Mouse (Mus musculus) midbrain, embryonic 11.5 days (tissue): ENCODE data around the gene Tlr9. TPM values are rescaled to one million over a fixed set of nuclear protein-coding genes. Genes with fewer than 3 reads are reported as not detected.

Experiments used
- ATAC-seq: fragments of 200-750 bp; cut with Nextera tagmentation; 2 replicates; pipeline ENCODE4 v1.8.0; 2017; ENCODE audit warnings: moderate TSS enrichment, moderate library complexity; ENCODE audit not compliant: low FRiP score
- DNase-seq: peaks from one replicate; pipeline ENCODE4 v3.0.0; 2015; ENCODE audit warnings: low spot score; ENCODE audit errors: missing footprints
- H3K27ac ChIP-seq: fragments of 300-500 bp; sonication (generic); 2 replicates; pipeline ENCODE4 v1.5.1; 2014; ENCODE audit warnings: low read depth, low read length
- H3K27me3 ChIP-seq: fragments of 300-500 bp; sonication (generic); 2 replicates; pipeline ENCODE4 v1.6.1; 2014; ENCODE audit warnings: mild to moderate bottlenecking, low read length, moderate library complexity, mixed read lengths; ENCODE audit not compliant: control insufficient read depth, insufficient read depth
- H3K36me3 ChIP-seq: fragments of 300-500 bp; sonication (generic); 2 replicates; pipeline ENCODE4 v1.6.1; 2014; ENCODE audit warnings: mild to moderate bottlenecking, low read length, moderate library complexity, mixed read lengths; ENCODE audit not compliant: control insufficient read depth, insufficient read depth
- H3K4me1 ChIP-seq: fragments of 300-500 bp; sonication (generic); 2 replicates; pipeline ENCODE4 v1.6.1; 2014; ENCODE audit warnings: low read length; ENCODE audit not compliant: control insufficient read depth, insufficient read depth
- H3K4me2 ChIP-seq: fragments of 300-500 bp; sonication (generic); 2 replicates; pipeline ENCODE4 v1.6.1; 2014; ENCODE audit warnings: mild to moderate bottlenecking, moderate library complexity
- H3K4me3 ChIP-seq: fragments of 300-500 bp; sonication (generic); 2 replicates; pipeline ENCODE4 v1.5.1; 2014; ENCODE audit warnings: low read depth, low read length
- H3K9ac ChIP-seq: fragments of 300-500 bp; sonication (generic); 2 replicates; pipeline ENCODE4 v1.6.1; 2014; ENCODE audit warnings: low read length
- H3K9me3 ChIP-seq: fragments of 300-500 bp; sonication (generic); 2 replicates; pipeline ENCODE4 v1.6.1; 2016; ENCODE audit warnings: low read length; ENCODE audit not compliant: control insufficient read depth
- WGBS: fragments of 180-500 bp; shearing (Covaris S2); extraction: QIAGEN DNeasy Blood & Tissue Kit; methylation state at CpG from one replicate; pipeline ENCODE4 v1.1.7; 2014; 5-methylcytosine and 5-hydroxymethylcytosine counted together
- polyA plus RNA-seq: library from polyadenylated mRNA; unstranded; fragments of >200 nt; fragmentation: Nextera tagmentation; extraction: Ambion mirVana; gene quantifications from 2 replicates; pipeline ENCODE4 v1.2.1, GENCODE M21; 2014

The Tlr9 gene
- polyA plus RNA-seq, 1 experiment from 2014 or later: not detected

DNA sequence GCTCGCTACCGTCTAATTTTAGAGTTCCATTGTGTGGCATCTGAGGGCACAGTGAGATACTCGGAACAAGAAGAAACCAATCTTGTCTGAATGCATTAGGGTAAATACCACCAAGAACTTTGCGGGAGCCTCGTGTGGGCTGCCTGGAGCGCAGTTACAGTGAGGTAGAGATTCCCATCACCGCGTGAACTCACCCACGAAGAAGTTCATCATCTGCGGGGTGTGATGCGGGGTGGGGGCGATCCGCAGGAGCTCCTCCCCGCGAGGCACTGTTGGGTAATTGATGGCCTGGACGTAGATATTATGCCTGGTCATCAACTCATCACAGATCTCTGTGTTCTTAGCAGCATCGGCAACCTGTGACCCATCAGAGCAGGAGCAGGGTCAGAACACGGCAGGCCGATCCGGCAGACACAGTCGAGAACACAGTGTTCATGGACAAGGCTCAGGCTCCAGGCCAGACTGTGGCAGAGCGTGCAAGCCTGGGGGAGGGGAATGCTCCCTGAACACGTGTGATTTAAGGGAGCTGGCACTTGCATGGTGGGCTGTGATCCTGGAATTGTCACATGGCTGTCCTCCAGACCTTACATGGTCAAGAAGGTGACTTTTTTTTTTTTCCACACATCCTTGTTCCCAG lies 12.9 kb downstream of the Tlr9 start:
- no peak overlapping the region for H3K4me2 ChIP-seq
- no peaks in the 10 kb centered on the region for H3K4me1 ChIP-seq
- peaks cover 24% of the 10 kb centered on the region for H3K36me3 ChIP-seq
- H3K9ac ChIP-seq: no peak overlapping the region
- DNase-seq: no peak
- H3K27me3 ChIP-seq: no peaks in the 10 kb centered on the region
- H3K9me3 ChIP-seq: no peaks in the 10 kb centered on the region
- no peak overlapping the region for H3K27ac ChIP-seq
- no peak overlapping the region for H3K4me3 ChIP-seq
- 93% methylated on average over 23 of the region's 23 CpGs for WGBS
- ATAC-seq: no peak

DNA sequence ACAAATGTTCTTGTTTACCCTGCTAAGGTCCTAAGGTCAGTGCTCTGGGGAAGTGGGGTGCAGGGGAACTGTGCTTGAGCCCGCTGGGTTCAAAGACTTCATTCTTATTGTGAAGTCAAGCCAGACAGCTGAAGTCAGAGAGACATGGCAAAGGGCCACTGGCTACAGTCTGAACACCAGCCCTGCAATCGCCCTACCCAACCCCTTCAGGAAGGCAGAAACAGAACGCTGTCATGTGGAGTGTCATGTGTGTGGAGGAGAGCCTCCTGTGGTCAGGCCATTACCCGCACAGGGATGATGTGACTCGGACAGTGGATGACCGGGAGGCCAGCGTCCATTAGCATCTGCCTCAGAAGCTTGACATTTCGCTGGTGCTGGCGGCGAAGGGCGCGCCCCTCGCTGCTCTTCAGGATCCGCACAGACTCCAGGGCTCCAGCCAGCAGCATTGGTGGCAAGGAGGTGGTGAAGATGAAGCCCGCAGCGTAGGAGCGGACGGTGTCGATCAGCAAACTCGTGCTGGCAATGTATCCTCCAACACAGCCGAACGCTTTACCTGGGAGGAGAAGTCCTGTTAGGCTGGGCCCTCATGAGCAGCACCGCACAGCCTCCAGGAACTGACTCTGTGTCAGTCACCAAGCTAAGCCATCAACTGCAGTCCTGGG lies 13.9 kb downstream of the Tlr9 start:
- Histone ChIP-seq H3K27ac (no peak overlapping the region), H3K27me3 (no peaks in the 10 kb centered on the region), H3K4me3 (no peak overlapping the region), H3K9me3 (no peaks in the 10 kb centered on the region), H3K36me3 (peaks cover 24% of the 10 kb centered on the region), H3K4me1 (no peaks in the 10 kb centered on the region), H3K9ac (no peak overlapping the region), H3K4me2 (no peak overlapping the region)
- DNase-seq: no peak
- 92% methylated on average over 23 of the region's 23 CpGs for WGBS
- ATAC-seq: no peak

GRCm38 (mm10) chr9:106236818-106237211 lies 14.4 kb downstream of the Tlr9 start:
- Histone ChIP-seq H3K4me3 (no peak overlapping the region), H3K9me3 (no peaks in the 10 kb centered on the region), H3K27ac (no peak overlapping the region), H3K9ac (no peak overlapping the region), H3K36me3 (peaks cover 28% of the 10 kb centered on the region), H3K4me2 (no peak overlapping the region), H3K27me3 (no peaks in the 10 kb centered on the region), H3K4me1 (no peaks in the 10 kb centered on the region)
- WGBS: 58% methylated on average over 3 of the region's 3 CpGs
- no peak for DNase-seq
- no peak for ATAC-seq

DNA sequence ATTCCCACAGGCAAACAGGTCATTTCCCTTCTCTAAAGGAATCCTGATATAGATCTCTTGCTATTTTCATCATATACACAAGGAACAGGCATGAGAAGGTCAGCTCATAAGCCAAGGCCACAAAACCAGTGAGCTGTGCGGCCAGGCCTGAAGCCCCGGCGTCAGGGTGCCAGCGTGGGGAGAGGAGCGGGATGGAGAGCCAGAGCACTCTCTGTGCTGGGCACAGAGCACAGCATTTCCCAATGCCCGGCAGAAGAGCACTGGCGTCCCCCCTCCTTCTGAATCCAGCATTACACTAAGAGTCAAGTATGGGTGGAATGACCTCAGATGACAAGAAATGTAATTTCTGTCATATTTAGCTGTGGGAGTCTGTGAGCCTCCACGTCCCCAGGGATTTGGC lies 15.0 kb downstream of the Tlr9 start:
- Histone ChIP-seq H3K36me3 (peaks cover 28% of the 10 kb centered on the region), H3K4me3 (no peak overlapping the region)
- WGBS: 90% methylated on average over 8 of the region's 8 CpGs

GRCm38 (mm10) chr9:106237878-106238277 lies 15.5 kb downstream of the Tlr9 start:
- no peak for DNase-seq
- no peak overlapping the region for H3K27ac ChIP-seq
- H3K36me3 ChIP-seq: peaks cover 28% of the 10 kb centered on the region
- no peaks in the 10 kb centered on the region for H3K9me3 ChIP-seq
- H3K27me3 ChIP-seq: no peaks in the 10 kb centered on the region
- H3K9ac ChIP-seq: no peak overlapping the region
- no peak overlapping the region for H3K4me2 ChIP-seq
- WGBS: 95% methylated on average over 10 of the region's 10 CpGs
- H3K4me1 ChIP-seq: no peaks in the 10 kb centered on the region
- ATAC-seq: no peak
- H3K4me3 ChIP-seq: no peak overlapping the region

More for the DNA sequence above, 15.0 kb downstream of the Tlr9 start:
- Histone ChIP-seq H3K4me1 (no peaks in the 10 kb centered on the region), H3K9ac (no peak overlapping the region), H3K9me3 (no peaks in the 10 kb centered on the region), H3K4me2 (no peak overlapping the region), H3K27ac (no peak overlapping the region), H3K27me3 (no peaks in the 10 kb centered on the region)
- ATAC-seq (no peak), DNase-seq (no peak)

DNA sequence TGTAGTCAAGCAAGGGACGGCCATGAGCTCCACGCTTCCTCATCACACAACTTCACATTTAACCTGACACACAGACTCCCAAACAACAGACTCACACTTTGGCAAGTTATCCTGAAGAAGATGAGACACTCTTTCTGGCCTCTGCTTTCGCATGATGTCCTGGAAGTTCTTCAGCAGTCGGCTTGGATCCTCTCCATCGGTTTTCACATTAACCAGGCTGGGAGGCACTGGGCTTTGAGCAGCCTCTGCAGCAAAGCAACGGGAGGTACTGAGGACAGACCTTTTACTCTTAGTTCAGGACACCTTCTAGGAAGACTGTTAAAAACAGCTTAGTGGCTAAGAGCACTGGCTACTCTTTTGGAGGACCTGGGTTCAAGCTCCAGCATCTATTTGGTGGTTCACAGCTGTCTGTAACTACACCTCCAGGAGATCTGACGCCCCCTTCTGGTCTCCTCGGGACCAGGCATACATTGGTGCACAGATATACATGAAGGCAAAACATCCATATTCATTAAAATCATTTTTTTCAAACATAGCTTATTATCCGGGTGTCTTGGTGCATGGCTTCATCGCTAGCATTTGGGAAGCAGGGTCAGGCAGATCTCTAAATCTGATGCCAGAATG lies 19.3 kb downstream of the Tlr9 start:
- no peak overlapping the region for H3K9ac ChIP-seq
- H3K9me3 ChIP-seq: no peaks in the 10 kb centered on the region
- 93% methylated on average over 10 of the region's 10 CpGs for WGBS
- ATAC-seq (no peak), DNase-seq (peak; percentile 57)
- no peak overlapping the region for H3K4me2 ChIP-seq
- H3K36me3 ChIP-seq: peaks cover 16% of the 10 kb centered on the region
- peaks cover 3% of the 10 kb centered on the region for H3K4me1 ChIP-seq
- no peak overlapping the region for H3K4me3 ChIP-seq
- H3K27me3 ChIP-seq: no peaks in the 10 kb centered on the region
- no peak overlapping the region for H3K27ac ChIP-seq

DNA sequence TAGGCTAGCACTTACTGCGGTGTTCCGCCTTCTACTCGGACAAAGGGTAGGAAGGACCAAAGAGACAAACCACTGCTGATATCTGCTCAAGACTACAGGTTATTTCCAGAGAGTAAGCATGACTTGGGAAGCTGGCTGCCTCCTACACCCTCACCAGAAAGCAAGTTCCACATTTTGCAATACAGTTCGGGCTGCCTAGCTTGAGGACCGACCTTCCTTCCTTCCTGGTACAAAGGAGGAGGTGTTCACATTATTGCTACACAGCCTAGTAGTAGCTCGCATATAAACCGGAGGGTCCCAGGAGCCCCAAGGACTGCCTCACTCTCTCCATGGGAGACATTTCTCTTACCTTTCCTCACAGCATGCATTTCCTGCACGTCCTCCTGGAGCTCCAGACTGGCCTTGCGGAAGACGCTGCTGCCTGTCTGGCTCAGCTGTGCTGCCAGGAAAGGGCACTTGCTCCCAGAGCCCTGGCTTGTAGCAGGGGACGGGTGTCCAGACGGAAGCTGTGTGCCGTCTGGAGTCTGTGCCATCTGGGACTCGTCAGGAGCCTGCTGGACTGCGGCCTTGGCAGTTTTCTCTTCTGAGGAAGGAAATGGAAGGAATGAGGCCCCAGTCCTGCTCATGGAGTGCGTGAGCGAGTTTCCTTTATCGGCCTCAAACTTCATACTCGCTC lies 20.6 kb downstream of the Tlr9 start:
- Histone ChIP-seq H3K4me3 (no peak overlapping the region), H3K9ac (no peak overlapping the region), H3K9me3 (no peaks in the 10 kb centered on the region)

GRCm38 (mm10) chr9:106249550-106249949 lies 27.2 kb downstream of the Tlr9 start:
- 92% methylated on average over 11 of the region's 11 CpGs for WGBS
- H3K36me3 ChIP-seq: no peaks in the 10 kb centered on the region
- no peak overlapping the region for H3K4me2 ChIP-seq
- H3K27me3 ChIP-seq: no peaks in the 10 kb centered on the region
- H3K9ac ChIP-seq: no peak overlapping the region
- ATAC-seq (no peak), DNase-seq (no peak)
- no peak overlapping the region for H3K4me3 ChIP-seq
- H3K9me3 ChIP-seq: no peaks in the 10 kb centered on the region
- H3K27ac ChIP-seq: no peak overlapping the region
- peaks cover 15% of the 10 kb centered on the region for H3K4me1 ChIP-seq

More for the DNA sequence above, 20.6 kb downstream of the Tlr9 start:
- no peak for ATAC-seq
- 88% methylated on average over 19 of the region's 19 CpGs for WGBS
- Histone ChIP-seq H3K27ac (no peak overlapping the region; the same call in 1 of the 2 replicates), H3K4me1 (peaks cover 10% of the 10 kb centered on the region), H3K4me2 (no peak overlapping the region), H3K27me3 (no peaks in the 10 kb centered on the region), H3K36me3 (peaks cover 16% of the 10 kb centered on the region)
- peak; percentile 67 for DNase-seq

DNA sequence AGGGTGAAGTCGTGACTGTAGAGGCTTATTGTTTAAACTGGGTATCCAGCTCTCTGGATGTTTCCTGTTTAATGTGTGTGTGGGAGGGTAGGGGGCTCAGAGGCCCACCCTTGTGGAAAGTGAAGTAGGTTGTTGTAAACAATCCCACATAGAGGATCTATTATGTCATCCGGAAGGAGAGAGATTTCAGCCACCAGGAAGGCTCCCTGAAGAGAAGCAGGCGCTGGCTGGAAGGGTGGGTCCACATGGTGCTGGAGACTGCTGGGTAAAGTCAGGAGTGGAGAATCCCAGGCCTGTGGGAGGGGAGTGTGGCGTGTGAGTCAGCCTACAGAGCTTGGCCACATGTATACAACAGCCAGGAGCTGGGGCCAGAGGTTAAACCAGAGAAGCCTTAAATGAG lies 27.8 kb downstream of the Tlr9 start:
- Histone ChIP-seq H3K9ac (no peak overlapping the region), H3K4me1 (peaks cover 15% of the 10 kb centered on the region), H3K9me3 (no peaks in the 10 kb centered on the region), H3K4me3 (no peak overlapping the region), H3K27ac (no peak overlapping the region), H3K36me3 (no peaks in the 10 kb centered on the region), H3K4me2 (no peak overlapping the region), H3K27me3 (no peaks in the 10 kb centered on the region)
- no peak for DNase-seq
- 65% methylated on average over 4 of the region's 4 CpGs for WGBS
- ATAC-seq: no peak
